Mouse (Mus musculus): ENCODE data around the gene Stra6. TPM values are rescaled to one million over a fixed set of nuclear protein-coding genes. Genes with fewer than 3 reads are reported as not detected.

Gene Stra6
- polyA plus RNA-seq, 1 experiment from 2014 or later = 13.9 TPM

DNA sequence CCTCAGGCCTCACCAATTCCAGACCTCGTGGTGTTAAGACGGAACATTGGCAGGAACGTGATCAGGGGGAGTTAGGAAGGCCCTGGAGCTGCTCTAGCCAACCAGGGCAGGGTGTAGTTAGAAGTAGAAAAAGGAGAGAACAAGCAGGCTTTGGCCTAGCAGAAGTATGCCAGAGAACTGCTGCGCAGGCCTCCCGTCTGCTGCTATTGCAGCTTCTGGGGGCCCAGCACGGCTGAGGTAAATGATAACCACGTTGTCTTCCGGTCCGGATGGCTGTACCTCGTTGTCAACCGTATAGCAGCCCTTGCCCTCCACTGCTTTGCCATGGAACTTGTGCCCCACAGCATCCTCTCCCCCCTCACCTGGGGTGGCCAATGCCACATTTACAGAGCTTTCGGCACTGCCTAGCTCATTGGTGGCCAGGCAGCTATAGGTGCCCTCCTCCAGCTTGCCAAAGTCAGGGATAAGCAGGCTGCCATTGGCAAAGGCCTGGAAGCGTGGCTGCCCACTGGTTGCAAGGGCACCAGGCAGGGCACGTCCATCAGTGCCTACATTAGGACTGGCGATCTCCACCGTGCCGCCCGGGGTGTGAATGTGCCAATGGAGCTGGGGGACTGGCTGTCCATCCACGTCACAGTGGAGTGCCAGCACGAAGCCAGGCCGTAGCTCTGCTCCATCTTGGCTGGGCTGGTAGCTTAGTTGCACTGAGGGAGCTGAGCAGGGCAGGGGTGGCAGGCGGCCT is 93.4 kb downstream of the Stra6 start:
- peak overlapping the region; percentile 56 for H3K4me2 ChIP-seq (replicated peaks)
- H3K4me1 ChIP-seq = peaks cover 83% of the 10 kb centered on the region
- H3K4me3 ChIP-seq (replicated peaks) = peak overlapping the region; percentile 36
- no peaks in the 10 kb centered on the region for H3K27me3 ChIP-seq
- peak overlapping the region; percentile 98 for H3K27ac ChIP-seq (replicated peaks)
- WGBS = 79% methylated on average over 22 of the region's 22 CpGs
- no peak overlapping the region for H3K9ac ChIP-seq
- ATAC-seq (ENCODE audit: insufficient number of reproducible peaks, low FRiP score, low TSS enrichment, low read depth) = no peak
- H3K36me3 ChIP-seq = no peaks in the 10 kb centered on the region
- no peaks in the 10 kb centered on the region for H3K9me3 ChIP-seq (replicated peaks)

DNA sequence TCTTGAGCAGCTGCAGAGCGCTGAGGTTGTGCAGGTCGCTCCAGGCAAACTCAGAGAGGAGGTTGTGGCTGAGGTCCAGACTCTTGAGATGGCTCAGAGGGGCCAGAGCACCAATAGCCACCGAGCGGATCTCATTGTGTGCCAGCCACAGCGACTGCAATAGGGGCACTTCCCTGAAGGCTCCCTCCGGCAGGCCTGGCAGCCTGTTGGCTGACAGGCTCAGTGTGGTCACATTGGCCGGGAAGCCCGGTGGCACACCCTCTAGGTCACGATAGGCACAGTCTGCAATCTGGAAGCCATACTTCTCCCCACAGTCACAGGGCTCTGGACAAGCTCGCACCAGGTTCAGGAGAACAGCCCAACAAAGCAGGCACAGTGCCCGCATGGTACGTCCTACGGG is 94.2 kb downstream of the Stra6 start:
- H3K9ac ChIP-seq = peak overlapping the region; percentile 26; the same call in 1 of the 2 replicates
- H3K4me2 ChIP-seq (replicated peaks) = peak overlapping the region; percentile 56
- WGBS = 69% methylated on average over 13 of the region's 13 CpGs
- H3K9me3 ChIP-seq (replicated peaks) = no peaks in the 10 kb centered on the region
- H3K27me3 ChIP-seq = no peaks in the 10 kb centered on the region
- peak overlapping the region; percentile 98 for H3K27ac ChIP-seq (replicated peaks)
- H3K36me3 ChIP-seq = no peaks in the 10 kb centered on the region
- peaks cover 77% of the 10 kb centered on the region for H3K4me1 ChIP-seq
- no peak for ATAC-seq (ENCODE audit: insufficient number of reproducible peaks, low FRiP score, low TSS enrichment, low read depth)
- peak overlapping the region; percentile 36 for H3K4me3 ChIP-seq (replicated peaks)

DNA sequence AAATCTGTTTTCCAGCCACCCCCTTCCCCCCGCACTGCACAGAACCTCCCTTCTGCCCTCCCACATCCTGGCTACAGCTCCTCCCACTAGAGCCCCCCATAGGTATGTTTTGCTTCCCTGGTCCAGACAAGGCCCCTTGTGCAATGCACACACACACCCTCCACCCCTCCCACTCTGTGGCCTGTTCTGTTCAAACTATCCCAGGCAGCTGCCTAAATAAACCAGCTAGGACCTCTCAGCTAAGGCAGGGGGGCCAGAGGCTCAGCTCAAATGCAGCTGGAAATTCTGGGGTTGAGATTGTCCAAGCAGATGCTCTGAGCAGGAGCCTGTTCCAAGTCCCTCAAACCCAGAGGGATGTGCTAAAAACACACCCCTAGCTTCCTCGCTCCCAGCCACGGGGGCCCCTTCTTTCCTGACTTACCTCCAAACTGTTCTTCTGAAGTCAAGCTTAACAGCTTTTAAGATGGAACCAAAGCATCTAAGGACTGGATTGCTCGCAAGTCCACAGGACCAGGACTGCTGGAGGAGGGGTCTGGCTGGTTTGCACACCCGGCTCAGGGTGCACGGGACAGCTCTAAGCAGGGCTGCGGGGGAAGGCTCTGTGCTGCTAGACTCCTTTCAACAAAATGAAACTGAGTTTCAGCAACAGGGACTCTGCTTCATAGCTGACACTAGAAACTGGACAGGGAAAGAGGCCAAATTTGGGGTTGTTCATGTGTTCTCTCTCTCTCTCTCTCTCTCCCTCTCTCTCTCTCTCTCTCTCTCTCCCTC is 95.1 kb downstream of the Stra6 start:
- Histone ChIP-seq H3K4me3 (replicated peaks) (peak overlapping the region; percentile 36), H3K9ac (peak overlapping the region; percentile 3), H3K27ac (replicated peaks) (peak overlapping the region; percentile 98), H3K36me3 (no peaks in the 10 kb centered on the region), H3K4me1 (peaks cover 68% of the 10 kb centered on the region), H3K9me3 (replicated peaks) (no peaks in the 10 kb centered on the region), H3K4me2 (replicated peaks) (peak overlapping the region; percentile 56), H3K27me3 (no peaks in the 10 kb centered on the region)
- ATAC-seq (ENCODE audit: insufficient number of reproducible peaks, low FRiP score, low TSS enrichment, low read depth) = peak; percentile 90
- 12% methylated on average over 7 of the region's 7 CpGs for WGBS

- H3K4me2 ChIP-seq (replicated peaks) = no peak overlapping the region
- no peak overlapping the region for H3K9ac ChIP-seq
- no peak overlapping the region for H3K4me3 ChIP-seq (replicated peaks)
- H3K27ac ChIP-seq (replicated peaks) = peak overlapping the region; percentile 98
- no peaks in the 10 kb centered on the region for H3K27me3 ChIP-seq
- no peaks in the 10 kb centered on the region for H3K9me3 ChIP-seq (replicated peaks)
- H3K36me3 ChIP-seq = no peaks in the 10 kb centered on the region
- ATAC-seq (ENCODE audit: insufficient number of reproducible peaks, low FRiP score, low TSS enrichment, low read depth) = no peak
- 41% methylated on average over 4 of the region's 4 CpGs for WGBS
- peaks cover 57% of the 10 kb centered on the region for H3K4me1 ChIP-seq
These were observed 96.3 kb downstream of the Stra6 start for GRCm38 (mm10) chr9:58159855-58160254.

DNA sequence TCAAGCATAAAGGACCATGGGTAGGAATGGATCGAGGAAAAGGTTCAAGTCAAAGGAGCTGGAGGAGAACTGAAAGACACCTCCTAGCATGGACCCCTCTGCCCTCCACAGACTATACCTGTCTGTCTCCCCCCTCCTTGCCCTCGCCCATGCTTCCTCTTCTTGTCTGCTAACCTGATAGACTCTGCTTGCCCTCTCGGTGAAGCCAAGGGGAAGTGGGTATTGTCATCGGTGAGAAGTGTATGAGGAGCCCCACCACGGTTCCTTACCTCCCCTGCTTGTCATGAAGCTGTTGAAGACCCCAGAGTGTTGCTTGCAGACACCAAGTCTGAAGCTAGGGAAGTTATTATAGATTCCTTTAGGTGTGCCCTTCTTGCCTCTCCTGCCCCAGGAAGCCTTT is 96.7 kb downstream of the Stra6 start:
- H3K9ac ChIP-seq = no peak overlapping the region
- no peaks in the 10 kb centered on the region for H3K27me3 ChIP-seq
- no peaks in the 10 kb centered on the region for H3K9me3 ChIP-seq (replicated peaks)
- H3K36me3 ChIP-seq = no peaks in the 10 kb centered on the region
- H3K4me1 ChIP-seq = peaks cover 52% of the 10 kb centered on the region
- no peak for ATAC-seq (ENCODE audit: insufficient number of reproducible peaks, low FRiP score, low TSS enrichment, low read depth)
- H3K4me2 ChIP-seq (replicated peaks) = no peak overlapping the region
- 81% methylated on average over 5 of the region's 5 CpGs for WGBS
- peak overlapping the region; percentile 98 for H3K27ac ChIP-seq (replicated peaks)
- no peak overlapping the region for H3K4me3 ChIP-seq (replicated peaks)

GRCm38 (mm10) chr9:58162173-58162572 is 98.6 kb downstream of the Stra6 start:
- no peaks in the 10 kb centered on the region for H3K9me3 ChIP-seq (replicated peaks)
- H3K4me3 ChIP-seq (replicated peaks) = no peak overlapping the region
- ATAC-seq (ENCODE audit: insufficient number of reproducible peaks, low FRiP score, low TSS enrichment, low read depth) = no peak
- H3K9ac ChIP-seq = no peak overlapping the region
- H3K27ac ChIP-seq (replicated peaks) = no peak overlapping the region
- peaks cover 34% of the 10 kb centered on the region for H3K4me1 ChIP-seq
- H3K27me3 ChIP-seq = no peaks in the 10 kb centered on the region
- no peak overlapping the region for H3K4me2 ChIP-seq (replicated peaks)
- no peaks in the 10 kb centered on the region for H3K36me3 ChIP-seq
- 91% methylated on average over 3 of the region's 3 CpGs for WGBS

DNA sequence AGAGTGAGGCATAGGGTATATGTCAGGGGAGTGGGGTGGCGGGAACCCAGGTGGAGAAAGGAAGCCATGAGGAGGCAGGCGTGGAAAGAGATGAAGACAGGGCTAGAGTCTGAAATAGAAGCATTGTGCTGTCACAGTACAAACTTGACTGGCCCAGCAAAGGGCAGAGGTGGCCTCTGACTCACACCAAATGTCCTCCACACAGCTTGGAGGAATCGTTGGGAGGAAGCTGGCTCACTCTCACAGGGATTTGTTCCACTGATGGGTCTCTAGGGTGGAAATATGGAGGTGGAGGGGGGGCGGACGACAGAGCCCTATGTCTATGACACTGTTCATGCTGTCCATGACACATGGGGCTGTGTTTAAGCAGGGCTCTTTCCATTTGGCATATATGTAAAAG is 99.6 kb downstream of the Stra6 start:
- H3K36me3 ChIP-seq = no peaks in the 10 kb centered on the region
- 72% methylated on average over 5 of the region's 5 CpGs for WGBS
- H3K4me3 ChIP-seq (replicated peaks) = no peak overlapping the region
- peaks cover 24% of the 10 kb centered on the region for H3K4me1 ChIP-seq
- H3K9ac ChIP-seq = no peak overlapping the region
- no peak for ATAC-seq (ENCODE audit: insufficient number of reproducible peaks, low FRiP score, low TSS enrichment, low read depth)
- H3K9me3 ChIP-seq (replicated peaks) = no peaks in the 10 kb centered on the region
- H3K27ac ChIP-seq (replicated peaks) = no peak overlapping the region
- no peak overlapping the region for H3K4me2 ChIP-seq (replicated peaks)
- no peaks in the 10 kb centered on the region for H3K27me3 ChIP-seq

DNA sequence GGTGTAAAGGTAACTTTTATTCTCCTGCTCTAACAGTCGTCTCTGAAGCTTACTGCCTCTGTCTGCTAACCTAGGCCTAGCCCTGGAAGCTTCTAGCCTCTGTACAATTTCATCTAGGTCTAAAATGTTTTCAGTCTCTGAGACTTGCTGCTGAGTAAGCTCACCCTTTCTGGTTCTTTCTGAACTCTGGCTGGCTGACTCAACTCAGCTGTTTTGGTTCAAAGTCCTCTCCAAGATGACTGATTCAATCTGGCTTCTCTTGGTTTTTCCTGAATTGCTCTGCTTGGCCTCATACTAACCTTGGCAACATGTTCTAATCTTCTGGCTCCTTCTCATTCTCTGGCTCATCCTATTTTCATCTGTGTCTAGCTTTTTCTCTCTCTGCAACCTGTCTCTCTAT is 102.2 kb downstream of the Stra6 start:
- no peaks in the 10 kb centered on the region for H3K9me3 ChIP-seq (replicated peaks)
- ATAC-seq (ENCODE audit: insufficient number of reproducible peaks, low FRiP score, low TSS enrichment, low read depth) = no peak
- H3K27me3 ChIP-seq = no peaks in the 10 kb centered on the region
- no peaks in the 10 kb centered on the region for H3K36me3 ChIP-seq
- H3K27ac ChIP-seq (replicated peaks) = no peak overlapping the region
- H3K4me3 ChIP-seq (replicated peaks) = no peak overlapping the region
- H3K4me2 ChIP-seq (replicated peaks) = no peak overlapping the region
- H3K4me1 ChIP-seq = peaks cover 9% of the 10 kb centered on the region; the same call in 1 of the 2 replicates
- H3K9ac ChIP-seq = no peak overlapping the region
- 78% methylated on average over 1 of the region's 1 CpGs for WGBS

GRCm38 (mm10) chr9:58168880-58169279 is 105.3 kb downstream of the Stra6 start:
- H3K36me3 ChIP-seq = no peaks in the 10 kb centered on the region

GRCm38 (mm10) chr9:58169426-58169825 is 105.8 kb downstream of the Stra6 start:
- no peak for ATAC-seq (ENCODE audit: insufficient number of reproducible peaks, low FRiP score, low TSS enrichment, low read depth)
- no peak overlapping the region for H3K4me2 ChIP-seq (replicated peaks)
- H3K9ac ChIP-seq = no peak overlapping the region
- no peaks in the 10 kb centered on the region for H3K9me3 ChIP-seq (replicated peaks)
- H3K36me3 ChIP-seq = no peaks in the 10 kb centered on the region
- no peaks in the 10 kb centered on the region for H3K27me3 ChIP-seq
- H3K4me1 ChIP-seq = peaks cover 9% of the 10 kb centered on the region; the same call in 1 of the 2 replicates
- no peak overlapping the region for H3K27ac ChIP-seq (replicated peaks)
- WGBS = 42% methylated on average over 6 of the region's 6 CpGs
- H3K4me3 ChIP-seq (replicated peaks) = no peak overlapping the region

More at GRCm38 (mm10) chr9:58168880-58169279, 105.3 kb downstream of the Stra6 start:
- Histone ChIP-seq H3K27me3 (no peaks in the 10 kb centered on the region), H3K9ac (no peak overlapping the region), H3K4me1 (peaks cover 9% of the 10 kb centered on the region; the same call in 1 of the 2 replicates), H3K27ac (replicated peaks) (peak overlapping the region; percentile 48), H3K9me3 (replicated peaks) (no peaks in the 10 kb centered on the region), H3K4me2 (replicated peaks) (no peak overlapping the region), H3K4me3 (replicated peaks) (no peak overlapping the region)
- ATAC-seq (ENCODE audit: insufficient number of reproducible peaks, low FRiP score, low TSS enrichment, low read depth) = peak; percentile 51
- WGBS = 25% methylated on average over 3 of the region's 3 CpGs

DNA sequence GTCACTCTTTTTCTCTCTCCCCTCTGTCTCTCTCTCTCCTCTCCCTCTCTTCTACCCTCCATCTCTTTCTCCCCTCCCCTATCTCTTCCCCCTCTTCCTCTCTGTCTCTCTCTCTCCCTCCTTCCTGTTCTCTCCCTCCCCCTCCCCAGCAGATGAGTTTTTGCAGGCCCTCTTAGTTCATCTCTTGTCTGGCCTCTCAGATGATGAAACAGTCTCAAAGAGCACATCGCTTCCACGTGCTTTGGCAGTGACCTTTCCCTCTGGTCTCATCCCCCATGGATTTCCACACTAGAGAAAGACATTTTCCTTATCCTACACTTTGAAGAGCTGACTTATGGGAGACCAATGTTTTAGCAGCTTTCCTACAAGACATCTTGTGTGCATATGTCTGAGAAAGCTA is 109.3 kb downstream of the Stra6 start:
- Histone ChIP-seq H3K9me3 (replicated peaks) (no peaks in the 10 kb centered on the region), H3K4me1 (peaks cover 16% of the 10 kb centered on the region), H3K27ac (replicated peaks) (no peak overlapping the region), H3K36me3 (no peaks in the 10 kb centered on the region), H3K4me3 (replicated peaks) (no peak overlapping the region), H3K27me3 (no peaks in the 10 kb centered on the region), H3K4me2 (replicated peaks) (no peak overlapping the region), H3K9ac (no peak overlapping the region)
- 77% methylated on average over 2 of the region's 2 CpGs for whole genome bisulfite sequencing
- no peak for ATAC-seq (ENCODE audit: insufficient number of reproducible peaks, low FRiP score, low TSS enrichment, low read depth)

Measured in embryonic facial prominence, embryonic 15.5 days (tissue).